Mouse (Mus musculus): ENCODE results near the gene Ubc. TPM values are rescaled to one million over a fixed set of nuclear protein-coding genes. Genes with fewer than 3 reads are reported as not detected.

Gene Ubc
- polyA plus RNA-seq, 1 experiment from 2014 or later = 840 TPM

DNA sequence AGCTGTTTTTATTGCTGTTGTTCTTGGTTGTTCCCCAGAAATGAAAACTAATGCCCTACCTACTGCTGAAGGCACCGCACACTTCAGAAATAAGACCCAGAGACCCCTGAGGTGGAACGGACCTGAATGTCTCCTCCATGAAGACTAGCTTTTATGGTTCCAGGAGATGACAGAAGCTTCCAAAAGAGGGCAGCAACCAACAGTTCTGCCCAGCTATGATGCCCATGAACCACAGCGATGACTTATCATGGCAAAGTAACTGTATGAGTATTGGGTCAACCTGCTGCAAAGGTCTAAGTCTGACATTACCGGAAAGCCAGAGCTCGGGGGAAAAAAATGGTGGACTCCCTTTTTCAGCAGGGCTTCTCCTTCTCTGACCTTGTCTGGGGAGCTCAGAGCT lies 11.1 kb downstream of the Ubc start:
- ATAC-seq (ENCODE audit: insufficient number of reproducible peaks, low FRiP score) = no peak
- 78% methylated on average over 5 of the region's 5 CpGs for WGBS
- no peak overlapping the region for H3K4me3 ChIP-seq
- H3K4me1 ChIP-seq (replicated peaks) = no peaks in the 10 kb centered on the region
- H3K9me3 ChIP-seq (replicated peaks) = peaks cover 6% of the 10 kb centered on the region; the same call in 1 of the 2 replicates
- H3K36me3 ChIP-seq = 0 out of 2 replicates have a peak, but pooled peaks cover 4% of the 10 kb centered on the region
- no peak overlapping the region for H3K9ac ChIP-seq
- H3K27ac ChIP-seq (ENCODE audit: poor library complexity, severe bottlenecking) = no peak overlapping the region
- no peak overlapping the region for H3K4me2 ChIP-seq
- no peaks in the 10 kb centered on the region for H3K27me3 ChIP-seq (replicated peaks)

GRCm38 (mm10) chr5:125377214-125377613 lies 12.8 kb downstream of the Ubc start:
- peaks cover 8% of the 10 kb centered on the region; the same call in 1 of the 2 replicates for H3K9me3 ChIP-seq (replicated peaks)
- no peak for ATAC-seq (ENCODE audit: insufficient number of reproducible peaks, low FRiP score)
- WGBS = 62% methylated on average over 7 of the region's 7 CpGs
- no peak overlapping the region for H3K27ac ChIP-seq (ENCODE audit: poor library complexity, severe bottlenecking)
- H3K36me3 ChIP-seq = no peaks in the 10 kb centered on the region
- no peak overlapping the region for H3K9ac ChIP-seq
- H3K27me3 ChIP-seq (replicated peaks) = no peaks in the 10 kb centered on the region
- no peak overlapping the region for H3K4me3 ChIP-seq
- H3K4me2 ChIP-seq = no peak overlapping the region
- H3K4me1 ChIP-seq (replicated peaks) = no peaks in the 10 kb centered on the region

DNA sequence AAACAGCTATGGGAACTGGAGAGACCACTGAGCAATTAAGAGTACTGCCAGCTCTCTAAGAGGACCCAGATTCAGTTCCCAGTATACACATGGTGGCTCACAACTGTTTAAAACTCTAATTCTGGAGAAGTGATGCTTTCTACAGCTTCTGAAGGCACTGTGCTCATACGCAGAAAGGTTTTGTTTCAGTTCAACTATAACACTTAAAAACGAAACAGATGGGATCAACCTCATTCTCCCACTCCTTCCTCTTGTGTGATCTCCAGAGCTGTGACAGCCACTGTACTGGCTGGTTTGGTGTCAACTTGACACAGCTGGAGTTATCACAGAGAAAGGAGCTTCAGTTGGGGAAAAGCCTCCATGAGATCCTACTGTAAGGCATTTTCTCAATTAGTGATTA lies 14.1 kb downstream of the Ubc start:
- Histone ChIP-seq H3K4me3 (no peak overlapping the region), H3K27me3 (replicated peaks) (no peaks in the 10 kb centered on the region), H3K4me1 (replicated peaks) (no peaks in the 10 kb centered on the region), H3K36me3 (no peaks in the 10 kb centered on the region), H3K27ac (ENCODE audit: poor library complexity, severe bottlenecking) (no peak overlapping the region), H3K9me3 (replicated peaks) (peaks cover 11% of the 10 kb centered on the region; the same call in 1 of the 2 replicates), H3K9ac (no peak overlapping the region), H3K4me2 (no peak overlapping the region)
- WGBS = 81% methylated on average over 2 of the region's 2 CpGs
- no peak for ATAC-seq (ENCODE audit: insufficient number of reproducible peaks, low FRiP score)

DNA sequence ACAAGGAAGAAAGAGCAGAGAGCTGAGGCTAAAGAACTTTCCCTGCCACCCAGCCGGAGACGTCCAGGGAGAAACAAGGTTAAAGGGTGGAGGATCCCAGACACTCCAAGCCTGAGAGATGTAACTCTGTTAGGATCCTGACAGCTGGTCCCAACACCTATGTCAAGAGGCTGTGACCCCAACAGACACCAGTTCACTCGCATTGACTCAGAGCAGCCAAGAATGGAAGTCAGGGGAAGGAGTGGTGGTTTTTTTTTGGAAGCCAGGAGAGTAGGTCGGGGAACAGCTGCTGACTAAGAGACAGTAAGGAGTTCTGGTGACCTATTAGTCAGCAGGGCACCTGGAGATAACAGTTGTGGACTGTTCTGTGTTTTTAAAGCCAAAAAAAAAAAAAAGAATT lies 18.0 kb downstream of the Ubc start:
- Histone ChIP-seq H3K4me1 (replicated peaks) (no peaks in the 10 kb centered on the region), H3K9ac (no peak overlapping the region), H3K27me3 (replicated peaks) (no peaks in the 10 kb centered on the region), H3K4me3 (no peak overlapping the region), H3K36me3 (no peaks in the 10 kb centered on the region), H3K4me2 (no peak overlapping the region), H3K9me3 (replicated peaks) (peaks cover 11% of the 10 kb centered on the region; the same call in 1 of the 2 replicates), H3K27ac (ENCODE audit: poor library complexity, severe bottlenecking) (no peak overlapping the region)
- ATAC-seq (ENCODE audit: insufficient number of reproducible peaks, low FRiP score) = no peak
- WGBS = 56% methylated on average over 4 of the region's 4 CpGs

DNA sequence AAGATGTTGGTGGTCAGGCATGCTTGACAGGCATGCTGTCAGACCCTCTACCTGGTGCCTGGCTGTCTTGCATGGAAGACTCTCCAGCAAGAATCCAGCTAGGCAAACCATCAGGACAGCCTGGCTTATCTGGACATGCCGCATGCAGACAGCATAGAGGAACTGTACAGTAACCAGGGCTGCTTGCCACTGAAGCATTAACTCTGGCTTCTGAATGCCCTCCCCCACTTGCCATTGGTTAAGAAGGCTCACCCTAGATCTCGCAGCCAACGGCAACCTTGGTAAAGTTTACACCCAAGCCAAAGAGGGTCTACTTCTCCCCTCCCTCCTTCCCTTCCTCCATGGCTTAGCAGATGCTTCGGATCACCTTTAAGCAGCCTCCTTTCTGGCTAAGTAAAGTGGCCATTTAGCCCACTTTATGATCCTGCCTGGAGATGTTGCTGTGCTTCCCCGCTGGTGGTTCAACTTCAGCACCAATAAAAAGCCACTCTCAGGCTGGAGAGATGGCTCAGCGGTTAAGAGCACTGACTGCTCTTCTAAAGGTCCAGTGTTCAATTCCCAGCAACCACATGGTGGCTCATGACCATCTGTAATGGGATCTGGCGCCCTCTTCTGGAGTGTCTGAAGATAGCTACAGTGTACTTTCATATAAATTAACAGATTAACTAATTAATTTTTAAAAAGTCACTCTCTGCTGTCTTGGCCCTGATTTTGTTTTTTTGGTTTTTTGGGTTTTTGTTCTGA lies 18.9 kb downstream of the Ubc start:
- no peaks in the 10 kb centered on the region for H3K27me3 ChIP-seq (replicated peaks)
- H3K9me3 ChIP-seq (replicated peaks) = peaks cover 11% of the 10 kb centered on the region
- H3K4me2 ChIP-seq = no peak overlapping the region
- H3K4me1 ChIP-seq (replicated peaks) = no peaks in the 10 kb centered on the region
- ATAC-seq (ENCODE audit: insufficient number of reproducible peaks, low FRiP score) = no peak
- H3K36me3 ChIP-seq = no peaks in the 10 kb centered on the region
- no peak overlapping the region for H3K27ac ChIP-seq (ENCODE audit: poor library complexity, severe bottlenecking)
- no peak overlapping the region for H3K4me3 ChIP-seq
- WGBS = 63% methylated on average over 7 of the region's 7 CpGs
- H3K9ac ChIP-seq = no peak overlapping the region

DNA sequence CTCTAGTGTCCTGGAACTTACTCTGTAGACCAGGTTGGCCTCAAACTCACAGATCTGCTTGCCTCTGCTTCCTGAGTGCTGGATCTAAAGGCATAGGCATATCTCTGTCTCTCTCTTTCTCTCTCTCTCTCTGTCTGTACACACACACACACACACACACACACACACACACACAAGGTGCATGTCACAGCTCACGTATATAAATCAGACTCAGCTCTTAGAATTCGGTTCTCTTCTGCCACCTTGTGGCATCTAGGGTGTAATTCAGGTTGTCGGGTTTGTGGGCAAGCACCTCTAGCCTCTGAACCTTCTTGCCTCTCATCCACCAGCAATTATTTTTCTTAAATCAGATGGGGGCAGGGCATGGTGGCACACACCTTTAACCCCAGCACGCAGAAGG lies 21.4 kb downstream of the Ubc start:
- ATAC-seq (ENCODE audit: insufficient number of reproducible peaks, low FRiP score) = no peak
- H3K27me3 ChIP-seq (replicated peaks) = no peaks in the 10 kb centered on the region
- H3K9ac ChIP-seq = no peak overlapping the region
- no peak overlapping the region for H3K4me2 ChIP-seq
- H3K36me3 ChIP-seq = no peaks in the 10 kb centered on the region
- H3K4me1 ChIP-seq (replicated peaks) = no peaks in the 10 kb centered on the region
- no peak overlapping the region for H3K4me3 ChIP-seq
- H3K27ac ChIP-seq (ENCODE audit: poor library complexity, severe bottlenecking) = no peak overlapping the region
- 2% methylated on average over 4 of the region's 4 CpGs for WGBS
- H3K9me3 ChIP-seq (replicated peaks) = peaks cover 7% of the 10 kb centered on the region

GRCm38 (mm10) chr5:125368156-125368555 lies 21.8 kb downstream of the Ubc start:
- no peaks in the 10 kb centered on the region for H3K36me3 ChIP-seq
- WGBS = 73% methylated on average over 5 of the region's 5 CpGs
- no peak overlapping the region for H3K4me2 ChIP-seq
- H3K4me3 ChIP-seq = no peak overlapping the region
- H3K27me3 ChIP-seq (replicated peaks) = no peaks in the 10 kb centered on the region
- H3K27ac ChIP-seq (ENCODE audit: poor library complexity, severe bottlenecking) = no peak overlapping the region
- H3K4me1 ChIP-seq (replicated peaks) = no peaks in the 10 kb centered on the region
- H3K9me3 ChIP-seq (replicated peaks) = peaks cover 6% of the 10 kb centered on the region
- ATAC-seq (ENCODE audit: insufficient number of reproducible peaks, low FRiP score) = no peak
- no peak overlapping the region for H3K9ac ChIP-seq

GRCm38 (mm10) chr5:125364851-125365429 lies 25.1 kb downstream of the Ubc start:
- Histone ChIP-seq H3K4me3 (no peak overlapping the region), H3K4me1 (replicated peaks) (no peaks in the 10 kb centered on the region), H3K27ac (ENCODE audit: poor library complexity, severe bottlenecking) (no peak overlapping the region), H3K27me3 (replicated peaks) (no peaks in the 10 kb centered on the region), H3K36me3 (no peaks in the 10 kb centered on the region), H3K9me3 (replicated peaks) (peaks cover 4% of the 10 kb centered on the region; the same call in 1 of the 2 replicates), H3K9ac (no peak overlapping the region), H3K4me2 (no peak overlapping the region)
- 59% methylated on average over 4 of the region's 4 CpGs for WGBS
- no peak for ATAC-seq (ENCODE audit: insufficient number of reproducible peaks, low FRiP score)

GRCm38 (mm10) chr5:125363894-125364293 lies 26.1 kb downstream of the Ubc start:
- 0 out of 2 replicates have a peak overlapping the region, but pooled peaks have one; percentile 26 for H3K27ac ChIP-seq (ENCODE audit: poor library complexity, severe bottlenecking)
- 42% methylated on average over 7 of the region's 7 CpGs for WGBS

DNA sequence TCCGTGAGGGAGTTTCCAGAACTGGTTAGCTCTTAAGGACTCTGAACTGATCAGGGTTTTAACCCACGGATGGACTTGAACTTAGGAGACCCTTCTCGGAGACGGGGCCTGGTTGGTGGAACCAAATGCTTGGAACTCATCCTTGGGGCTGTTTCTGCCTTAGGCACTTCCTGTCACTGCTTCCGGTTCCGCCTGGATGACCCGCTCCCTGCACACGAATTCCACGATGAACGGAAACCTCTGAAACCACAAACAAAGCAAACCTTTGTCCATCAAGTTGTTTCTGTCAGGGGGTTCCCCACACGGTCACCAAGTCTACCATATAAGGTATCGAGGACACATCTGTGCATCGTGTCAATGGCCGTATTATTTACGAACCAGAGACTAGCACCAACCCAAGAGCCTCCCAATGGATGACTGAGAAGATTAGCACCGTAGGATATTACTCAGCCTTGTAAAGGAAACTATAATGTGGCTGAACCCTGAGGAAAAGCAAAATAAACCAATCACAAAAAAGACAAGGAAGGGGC lies 29.0 kb downstream of the Ubc start:
- 0 out of 2 replicates have a peak, but pooled peaks cover 7% of the 10 kb centered on the region for H3K9me3 ChIP-seq (replicated peaks)
- H3K27me3 ChIP-seq (replicated peaks) = no peaks in the 10 kb centered on the region
- H3K4me3 ChIP-seq = no peak overlapping the region
- H3K4me2 ChIP-seq = no peak overlapping the region
- no peak for ATAC-seq (ENCODE audit: insufficient number of reproducible peaks, low FRiP score)
- WGBS = 73% methylated on average over 16 of the region's 16 CpGs
- H3K27ac ChIP-seq (ENCODE audit: poor library complexity, severe bottlenecking) = no peak overlapping the region
- no peak overlapping the region for H3K9ac ChIP-seq
- no peaks in the 10 kb centered on the region for H3K4me1 ChIP-seq (replicated peaks)
- H3K36me3 ChIP-seq = no peaks in the 10 kb centered on the region

More at GRCm38 (mm10) chr5:125363894-125364293, 26.1 kb downstream of the Ubc start:
- Histone ChIP-seq H3K4me2 (no peak overlapping the region), H3K9ac (no peak overlapping the region), H3K9me3 (replicated peaks) (peaks cover 7% of the 10 kb centered on the region; the same call in 1 of the 2 replicates), H3K36me3 (no peaks in the 10 kb centered on the region), H3K4me1 (replicated peaks) (no peaks in the 10 kb centered on the region), H3K27me3 (replicated peaks) (no peaks in the 10 kb centered on the region), H3K4me3 (no peak overlapping the region)
- ATAC-seq (ENCODE audit: insufficient number of reproducible peaks, low FRiP score) = peak; percentile 73

- no peaks in the 10 kb centered on the region for H3K27me3 ChIP-seq (replicated peaks)
- no peak overlapping the region for H3K4me3 ChIP-seq
- H3K4me1 ChIP-seq (replicated peaks) = peaks cover 2% of the 10 kb centered on the region; the same call in 1 of the 2 replicates
- H3K4me2 ChIP-seq = no peak overlapping the region
- no peaks in the 10 kb centered on the region for H3K36me3 ChIP-seq
- no peak overlapping the region for H3K27ac ChIP-seq (ENCODE audit: poor library complexity, severe bottlenecking)
- H3K9ac ChIP-seq = no peak overlapping the region
- H3K9me3 ChIP-seq (replicated peaks) = 0 out of 2 replicates have a peak, but pooled peaks cover 7% of the 10 kb centered on the region
- 74% methylated on average over 9 of the region's 9 CpGs for WGBS
- no peak for ATAC-seq (ENCODE audit: insufficient number of reproducible peaks, low FRiP score)
Measured at GRCm38 (mm10) chr5:125360566-125360965, 29.4 kb downstream of the Ubc start.
